Mouse (Mus musculus): ENCODE results near the gene Tsnaxip1.
"Not testable (repeated sequence)": the region's sequence is repeated elsewhere in the genome, so short reads cannot be mapped to it uniquely, and the experiment has no call there.

The Tsnaxip1 gene

DNA sequence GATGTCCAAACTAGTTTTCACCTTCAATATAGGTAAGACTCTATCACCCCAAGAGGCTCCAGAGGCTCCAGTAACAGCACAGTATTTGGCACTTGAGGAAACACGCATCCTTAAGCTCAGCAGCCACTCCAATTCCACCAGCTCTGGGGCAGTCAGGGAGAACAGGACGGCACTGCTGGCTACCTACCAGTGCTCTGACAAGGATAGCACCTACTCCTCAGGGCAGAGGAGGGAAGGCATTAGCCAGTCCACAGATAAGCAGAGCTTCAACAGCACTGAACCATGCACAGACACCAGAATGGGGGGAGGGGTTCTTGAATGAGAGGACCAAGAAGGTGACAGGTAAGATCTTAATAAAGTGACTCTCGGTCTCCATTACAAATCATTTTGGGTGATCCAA lies 7.9 kb upstream of the Tsnaxip1 start:
- DNase-seq, result no peak

DNA sequence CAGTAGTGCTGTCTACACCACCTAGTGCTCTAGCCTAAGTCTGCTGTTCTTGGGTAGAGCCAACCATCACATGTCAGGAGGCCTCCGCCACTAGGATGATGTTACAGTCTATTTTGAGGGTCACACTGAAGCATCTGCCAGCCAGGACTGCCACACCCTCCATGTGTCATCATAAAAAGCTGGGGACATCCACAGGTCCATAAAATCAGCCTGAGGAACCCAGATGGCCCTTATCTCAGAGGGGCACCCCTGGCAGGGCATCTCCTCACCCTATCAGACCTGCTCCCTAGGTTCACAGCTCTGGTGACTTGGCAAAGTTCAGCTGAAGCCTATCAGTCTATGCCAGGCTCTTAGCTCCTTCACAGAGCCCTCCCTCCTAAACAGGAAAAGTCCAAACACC lies 6.6 kb upstream of the Tsnaxip1 start:
- no peak for DNase-seq

DNA sequence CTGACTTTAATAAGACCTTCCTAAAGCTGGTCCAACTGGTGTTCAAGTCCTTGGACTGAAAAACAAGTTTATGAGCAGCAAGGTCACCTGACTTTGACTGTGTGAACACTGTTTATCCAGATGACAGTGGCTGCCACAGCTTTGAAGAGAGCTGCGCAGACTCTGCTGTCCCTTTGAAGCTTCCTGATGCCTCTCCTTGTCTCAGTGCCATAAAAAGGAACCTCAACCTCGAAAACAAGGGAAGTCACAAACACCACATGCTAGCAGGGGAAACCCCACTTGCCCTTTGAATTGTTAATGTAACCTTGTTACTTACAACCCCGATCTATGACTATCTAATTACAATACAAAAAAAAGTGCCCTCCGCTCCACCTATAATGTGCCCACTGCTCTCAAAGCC lies 2.0 kb upstream of the Tsnaxip1 start:
- no peak for DNase-seq

DNA sequence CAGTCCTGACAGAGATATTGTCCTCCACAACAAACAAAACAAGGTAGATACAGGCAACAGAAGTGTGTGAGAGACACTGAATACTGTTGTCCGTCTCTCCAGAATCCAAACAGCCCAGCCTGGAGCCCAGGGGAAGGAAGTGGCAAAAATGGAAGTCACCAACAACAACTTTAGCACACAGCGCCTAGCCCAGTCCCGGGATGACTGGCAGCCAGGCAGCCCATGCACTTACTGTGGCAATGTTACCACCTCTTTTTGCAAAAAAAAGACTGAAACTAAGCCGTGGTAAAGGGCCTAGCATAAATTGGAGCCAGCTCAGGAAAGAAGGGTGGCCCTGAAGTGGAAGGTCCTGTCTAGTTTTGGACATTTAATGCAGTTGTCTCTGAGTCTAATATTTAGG lies 1.2 kb upstream of the Tsnaxip1 start:
- peak; percentile 34 for DNase-seq

- DNase-seq, result not testable (repeated sequence)
Measured at GRCm38 (mm10) chr8:105833740-105834139, 6.2 kb downstream of the Tsnaxip1 start.

- DNase-seq, result peak; percentile 90
Measured at GRCm38 (mm10) chr8:105835318-105835717, 7.8 kb downstream of the Tsnaxip1 start.

DNA sequence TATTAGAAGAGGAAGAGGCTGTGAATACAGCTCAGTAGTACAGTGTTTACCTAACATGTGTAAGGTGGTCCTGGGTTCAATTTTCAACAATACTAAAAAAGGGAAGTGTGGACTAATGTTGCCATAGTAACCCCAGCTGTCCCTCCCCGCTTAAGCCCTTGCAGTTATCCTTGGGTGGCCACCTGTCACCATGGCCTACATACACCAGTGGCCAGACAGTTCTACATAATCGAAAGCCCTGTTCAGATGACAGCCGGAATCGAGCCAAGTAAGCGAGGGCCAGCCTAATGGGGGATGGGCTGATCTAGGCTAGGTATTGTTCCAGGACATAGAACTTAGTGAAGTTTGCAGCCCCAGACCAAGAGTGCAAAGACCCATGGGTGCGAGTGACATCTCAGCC lies 9.5 kb downstream of the Tsnaxip1 start:
- no peak for DNase-seq

DNA sequence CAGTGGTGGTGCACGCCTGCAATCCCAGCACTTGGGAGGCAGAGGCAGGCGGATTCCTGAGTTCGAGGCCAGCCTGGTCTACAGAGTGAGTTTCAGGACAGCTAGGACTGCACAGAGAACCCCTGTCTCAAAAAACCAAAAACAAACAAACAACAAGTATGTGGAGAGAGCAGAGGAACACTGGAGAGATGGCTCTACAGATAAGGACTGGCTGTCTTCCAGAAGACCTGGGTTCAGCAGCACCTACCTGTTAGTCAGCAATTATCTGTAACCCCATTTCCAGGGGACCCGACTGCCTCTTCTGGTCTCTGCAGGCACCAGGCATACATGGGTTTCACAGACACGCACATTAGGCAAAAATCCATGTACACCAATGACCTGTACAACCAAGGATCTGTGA lies 11.7 kb downstream of the Tsnaxip1 start:
- no peak for DNase-seq

GRCm38 (mm10) chr8:105846678-105847077 lies 19.1 kb downstream of the Tsnaxip1 start:
- no peak for DNase-seq

GRCm38 (mm10) chr8:105850014-105850413 lies 22.5 kb downstream of the Tsnaxip1 start:
- no peak for DNase-seq

DNA sequence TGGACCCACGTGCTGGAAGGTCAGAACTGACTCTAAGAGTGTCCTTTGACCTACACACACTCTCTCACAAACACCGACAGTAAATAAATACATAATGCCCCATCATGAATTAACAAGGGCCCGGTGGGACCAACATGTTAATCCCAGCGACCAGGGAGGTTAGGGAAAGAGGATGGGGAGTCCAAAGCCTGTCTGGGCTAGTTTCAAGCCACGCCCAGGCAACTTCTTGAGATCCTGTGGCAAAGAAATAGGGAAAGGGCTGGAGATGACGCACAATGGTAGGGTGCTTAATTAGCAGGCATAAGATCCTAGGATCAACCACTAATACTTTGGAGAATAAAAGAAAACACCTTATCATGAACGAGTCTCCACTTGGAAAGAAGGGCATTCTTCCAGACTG lies 23.1 kb downstream of the Tsnaxip1 start:
- DNase-seq, result no peak

DNA sequence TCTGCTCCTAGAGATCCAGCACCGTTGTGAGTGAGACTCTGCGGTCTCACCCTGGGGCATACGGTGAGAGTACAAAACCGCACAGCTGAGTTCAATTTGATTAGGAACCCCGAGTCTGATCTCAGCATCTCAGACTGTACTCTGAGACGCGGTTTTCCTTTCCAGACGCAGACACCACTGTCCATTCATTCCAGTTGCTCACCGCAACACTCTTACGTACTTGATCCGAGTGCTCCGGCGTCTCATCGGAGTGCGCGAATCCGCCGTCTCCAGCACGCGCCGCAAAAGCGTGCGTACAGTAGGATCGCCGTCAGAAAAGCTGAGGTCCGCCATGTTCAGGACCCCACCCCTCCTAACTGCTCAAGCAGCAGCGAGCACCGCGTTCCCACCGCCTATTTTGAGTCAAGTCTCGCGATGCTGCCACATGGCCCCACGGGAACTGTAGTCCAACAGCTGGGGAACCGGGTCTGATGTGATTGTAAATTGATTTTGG lies 24.2 kb downstream of the Tsnaxip1 start:
- DNase-seq, result peak; percentile 93

DNA sequence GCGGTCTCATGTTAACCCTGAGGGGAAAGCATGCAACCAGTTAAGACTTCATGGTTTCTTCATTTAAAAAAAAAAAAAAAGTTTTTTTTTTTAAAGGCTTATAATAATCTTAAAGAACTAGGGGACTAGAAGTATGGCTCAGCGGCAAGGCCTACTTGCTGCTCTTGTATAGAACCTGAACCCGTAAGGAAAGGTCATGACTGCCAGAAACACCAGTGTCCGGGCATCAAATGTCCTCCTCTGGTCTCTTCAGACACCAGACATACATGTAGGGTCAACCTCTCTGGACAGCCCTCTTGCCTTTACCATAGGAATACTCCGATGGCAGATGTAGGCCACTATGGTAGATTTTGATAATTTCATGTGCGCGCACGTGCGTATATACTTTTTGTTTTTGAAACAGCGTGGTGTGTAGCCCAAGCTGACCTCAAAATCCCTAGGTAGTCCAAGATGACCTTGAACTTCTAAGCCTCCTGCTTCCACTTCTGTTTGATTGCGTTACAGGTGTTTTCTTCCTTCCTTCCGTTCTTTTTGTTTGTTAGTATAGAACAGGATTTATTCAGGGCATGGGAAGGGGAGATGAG lies 24.7 kb downstream of the Tsnaxip1 start:
- DNase-seq, result no peak

- no peak for DNase-seq
Measured at GRCm38 (mm10) chr8:105853178-105853577, 25.6 kb downstream of the Tsnaxip1 start, which contains the start of gene Cenpt. TSS of gene Cenpt (minus strand) at chr8:105853278.

GRCm38 (mm10) chr8:105854303-105854702 lies 26.8 kb downstream of the Tsnaxip1 start:
- DNase-seq, result no peak

- DNase-seq, result peak; percentile 95
Measured at GRCm38 (mm10) chr8:105854715-105855216, 27.2 kb downstream of the Tsnaxip1 start, which contains the start of gene Thap11. TSS of gene Thap11 (plus strand) at chr8:105855132.

DNA sequence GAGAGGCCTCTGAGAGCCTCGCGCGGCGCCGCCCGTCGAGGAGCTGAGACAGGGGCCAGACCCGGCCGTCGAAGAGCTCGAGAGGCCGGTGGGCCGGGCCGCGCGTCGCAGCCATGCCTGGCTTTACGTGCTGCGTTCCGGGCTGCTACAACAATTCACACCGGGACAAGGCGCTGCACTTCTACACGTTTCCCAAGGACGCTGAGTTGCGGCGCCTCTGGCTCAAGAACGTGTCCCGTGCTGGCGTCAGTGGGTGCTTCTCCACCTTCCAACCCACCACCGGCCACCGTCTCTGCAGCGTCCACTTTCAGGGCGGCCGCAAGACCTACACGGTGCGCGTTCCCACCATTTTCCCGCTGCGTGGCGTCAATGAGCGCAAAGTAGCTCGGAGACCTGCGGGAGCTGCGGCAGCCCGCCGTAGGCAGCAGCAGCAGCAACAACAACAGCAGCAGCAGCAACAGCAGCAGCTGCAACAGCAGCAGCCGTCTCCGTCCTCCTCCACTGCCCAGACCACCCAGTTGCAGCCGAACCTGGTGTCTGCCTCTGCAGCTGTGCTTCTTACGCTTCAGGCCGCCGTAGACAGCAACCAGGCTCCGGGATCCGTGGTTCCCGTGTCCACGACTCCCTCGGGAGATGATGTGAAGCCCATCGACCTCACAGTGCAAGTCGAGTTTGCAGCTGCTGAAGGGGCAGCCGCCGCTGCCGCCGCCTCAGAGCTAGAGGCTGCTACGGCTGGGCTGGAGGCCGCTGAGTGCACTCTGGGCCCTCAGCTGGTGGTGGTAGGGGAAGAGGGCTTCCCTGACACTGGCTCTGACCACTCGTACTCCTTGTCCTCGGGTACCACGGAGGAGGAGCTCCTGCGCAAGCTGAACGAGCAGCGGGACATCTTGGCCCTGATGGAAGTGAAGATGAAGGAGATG lies 28.0 kb downstream of the Tsnaxip1 start:
- DNase-seq, result peak; percentile 68

DNA sequence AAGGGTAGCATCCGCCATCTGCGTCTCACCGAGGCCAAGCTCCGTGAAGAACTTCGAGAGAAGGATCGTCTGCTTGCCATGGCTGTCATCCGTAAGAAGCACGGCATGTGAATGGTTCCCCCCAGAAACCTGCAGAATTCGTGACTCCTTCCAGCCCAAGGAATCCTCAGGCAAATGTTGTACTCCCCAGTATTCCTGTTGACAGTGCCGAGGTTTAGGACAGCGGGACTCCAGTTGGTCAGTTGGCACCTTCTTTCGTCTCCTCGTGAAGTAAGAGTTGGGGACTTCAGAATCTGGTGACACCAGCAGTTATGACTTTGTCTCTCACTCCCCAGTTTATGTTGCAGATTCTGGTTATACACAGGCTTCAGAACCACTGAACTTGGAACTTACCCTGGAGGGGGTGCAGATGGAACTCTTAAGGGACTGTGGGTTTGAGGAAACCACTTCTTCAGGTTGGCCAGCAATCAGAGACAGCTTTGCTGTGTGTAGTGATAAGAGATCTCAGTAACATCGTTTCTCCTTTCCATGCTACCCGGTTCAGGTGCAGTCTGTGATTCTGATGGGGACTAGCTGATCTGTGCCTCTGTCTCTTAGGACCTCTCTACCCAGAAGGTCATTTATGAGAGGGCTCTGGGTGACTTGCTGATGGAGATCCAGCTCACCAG lies 28.8 kb downstream of the Tsnaxip1 start:
- DNase-seq, result no peak

- no peak for DNase-seq
Measured at GRCm38 (mm10) chr8:105858495-105858894, 31.0 kb downstream of the Tsnaxip1 start.

DNA sequence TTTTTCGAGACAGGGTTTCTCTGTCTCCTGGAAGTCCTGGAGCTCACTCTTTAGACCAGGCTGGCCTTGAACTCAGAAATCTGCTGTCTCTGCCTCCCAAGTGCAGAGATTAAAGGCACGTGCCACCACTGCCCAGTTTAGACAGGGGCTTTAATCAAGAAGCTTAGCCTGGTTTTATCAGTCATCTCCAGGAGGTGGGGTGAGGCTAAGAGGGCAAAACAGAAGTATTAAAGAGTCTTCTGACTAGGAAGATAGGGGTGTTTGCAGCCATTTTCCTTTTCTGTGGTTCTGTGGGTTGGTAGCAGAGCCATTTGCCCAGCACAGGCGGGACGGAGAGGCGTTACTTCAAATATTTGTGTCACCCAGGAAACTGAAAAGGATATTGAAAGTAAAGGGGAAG lies 31.8 kb downstream of the Tsnaxip1 start:
- no peak for DNase-seq

DNA sequence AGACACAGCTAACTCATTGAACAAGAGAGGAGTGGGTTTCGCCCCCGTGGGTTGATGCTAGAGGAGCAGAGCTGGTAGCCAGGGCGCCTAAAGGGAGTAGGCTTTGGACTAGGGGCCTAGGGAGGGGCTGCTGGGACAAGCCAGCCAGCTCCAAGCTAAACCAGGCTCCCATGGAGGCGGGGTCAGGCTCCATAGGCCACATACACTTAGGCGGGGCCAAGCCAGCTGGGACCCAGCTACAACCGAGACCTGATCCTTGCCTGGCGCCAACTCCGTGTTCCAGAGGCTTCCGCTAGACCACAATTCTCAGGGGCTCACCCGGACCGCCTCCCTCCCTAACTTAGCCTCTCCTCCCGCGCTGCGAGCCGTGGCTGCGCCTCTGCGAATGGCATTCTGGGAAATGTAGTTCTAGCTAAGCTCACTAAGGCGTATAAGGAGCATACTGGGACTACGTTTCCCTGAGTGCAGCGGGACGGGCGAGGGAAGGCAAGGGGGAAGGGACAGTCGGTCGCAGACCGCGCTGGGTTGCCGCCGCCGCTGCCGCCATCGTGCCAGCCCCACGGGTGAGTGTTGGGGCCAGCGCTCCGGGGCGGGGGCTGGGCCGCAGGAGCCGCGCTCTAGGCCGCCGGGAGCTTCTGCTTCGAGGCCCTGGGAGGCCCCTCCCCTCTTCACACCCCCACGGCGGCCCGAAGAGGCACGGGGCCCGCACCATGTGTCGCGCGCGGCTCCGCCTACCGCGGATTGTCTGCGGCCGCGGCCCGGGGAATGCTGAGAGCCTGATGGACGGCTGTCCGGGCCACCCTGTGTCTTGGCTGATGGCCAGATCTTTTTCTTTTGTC lies 32.8 kb downstream of the Tsnaxip1 start, which contains the start of gene Nutf2:
Gene Nutf2 (plus strand): TSS at position 438 of the 839 bp plus-strand sequence.
- peak; percentile 87 for DNase-seq

- DNase-seq, result peak; percentile 40
Measured at GRCm38 (mm10) chr8:105861951-105862350, 34.4 kb downstream of the Tsnaxip1 start.
